ENCODE assay signal across 11 mouse cellular contexts in the genomic region with DNA sequence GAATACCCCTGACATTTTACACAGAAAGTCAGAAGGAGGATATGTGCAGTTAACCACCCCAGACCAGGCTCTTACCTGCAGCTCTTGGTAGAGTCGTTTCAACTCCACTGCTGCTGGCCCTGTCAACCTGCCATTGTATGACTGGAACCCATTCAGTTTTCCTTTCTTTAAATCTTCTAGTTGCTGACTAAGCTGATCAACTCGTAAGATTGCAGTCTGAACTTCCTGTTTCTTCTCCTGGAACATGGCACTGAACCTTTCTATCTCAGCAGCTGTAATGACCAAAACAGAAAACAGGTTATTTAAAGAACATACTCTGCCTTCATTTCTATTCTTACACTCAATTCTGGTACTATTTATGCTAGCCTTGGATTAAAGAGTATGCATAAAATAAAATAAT.
"Had no signal": no experiment of that assay in that cellular context is flagged by ENCODE, and none has a peak within 500 bp of the region (broad histone marks: within the 10 kb centered on the region; RNA-seq: fewer than 3 reads in every experiment).

No protein-coding gene starts in this region.

- DNase-seq: kidney, adult 8-10 months; kidney, postnatal 25 days; lung, postnatal 10 days; lung, postnatal 4 days; right cerebral cortex, postnatal 14 days had no signal

- H3K36me3 ChIP-seq: limb, embryonic 10.5 days had no signal

- ATAC-seq: intestine, embryonic 16.5 days; liver, embryonic 12.5 days; midbrain, embryonic 15.5 days had no signal

- H3K4me3 ChIP-seq: left cerebral cortex, adult 2 months; limb, embryonic 10.5 days; liver, embryonic 12.5 days; midbrain, embryonic 15.5 days; neural tube, embryonic 12.5 days had no signal

- H3K27ac ChIP-seq: left cerebral cortex, adult 2 months; limb, embryonic 10.5 days; liver, embryonic 12.5 days; midbrain, embryonic 15.5 days; neural tube, embryonic 12.5 days had no signal
